Mouse (Mus musculus) spleen, adult 2 months (tissue): ENCODE results near the gene Nek9. TPM values are rescaled to one million over a fixed set of nuclear protein-coding genes. Genes with fewer than 3 reads are reported as not detected.

Experiments used
- DNase-seq, 2 experiments: peaks; one replicate each; pipeline versions ENCODE4 v3.0.0 to v3.0.0-alpha.2; 2012 to 2021; ENCODE audit warnings: low spot score in 2 of 2, low read depth in 1 of 2
- H3K27ac ChIP-seq: fragments of 200-500 bp; 2 replicates; pipeline ENCODE4 v1.5.1; 2012; ENCODE audit warnings: low read length, inconsistent platforms; ENCODE audit not compliant: insufficient read depth
- H3K27me3 ChIP-seq: fragments of 200-500 bp; 2 replicates; pipeline ENCODE4 v1.6.1; 2012; ENCODE audit warnings: mild to moderate bottlenecking, moderate library complexity, low read length, inconsistent platforms; ENCODE audit not compliant: control insufficient read depth, insufficient read depth
- H3K36me3 ChIP-seq: fragments of 200-500 bp; 2 replicates; pipeline ENCODE4 v1.6.1; 2012; ENCODE audit warnings: mild to moderate bottlenecking, low read length, inconsistent platforms; ENCODE audit not compliant: control insufficient read depth, insufficient read depth
- H3K4me1 ChIP-seq: fragments of 200-500 bp; 2 replicates; pipeline ENCODE4 v1.6.1; 2011; ENCODE audit warnings: inconsistent platforms; ENCODE audit not compliant: control insufficient read depth, insufficient read depth, insufficient read length
- H3K4me3 ChIP-seq: fragments of 200-500 bp; 2 replicates; pipeline ENCODE4 v1.5.1; 2011; ENCODE audit warnings: mild to moderate bottlenecking, inconsistent platforms; ENCODE audit not compliant: insufficient read depth, insufficient read length; ENCODE audit errors: extremely low read depth
- CTCF ChIP-seq: fragments of 200-500 bp; IDR thresholded peaks from 2 replicates; pipeline ENCODE4 v1.5.1; 2011; ENCODE audit warnings: mild to moderate bottlenecking, inconsistent platforms; ENCODE audit not compliant: insufficient read depth, insufficient read length, insufficient replicate concordance; ENCODE audit errors: extremely low read depth
- POLR2A ChIP-seq: fragments of 200-500 bp; IDR thresholded peaks from 2 replicates; pipeline ENCODE4 v1.6.1; 2011; ENCODE audit warnings: low read depth, low read length, inconsistent platforms
- WGBS: fragments of 180-500 bp; shearing (Covaris S2); methylation state at CpG from one replicate; pipeline ENCODE4 v1.1.7; 2018; 5-methylcytosine and 5-hydroxymethylcytosine counted together
- polyA plus RNA-seq: library from polyadenylated mRNA; depleted of rRNA; stranded (reverse); fragments of >200 nt; gene quantifications from 2 replicates; pipeline ENCODE4 v1.2.3, GENCODE M21; 2012

Gene Nek9
- polyA plus RNA-seq, 1 experiment = 18.7 TPM

GRCm38 (mm10) chr12:85278919-85279318, 60.2 kb downstream of the Nek9 start:
- Histone ChIP-seq H3K36me3 (peaks cover 1% of the 10 kb centered on the region; the same call in 1 of the 2 replicates), H3K27ac (no peak overlapping the region), H3K27me3 (no peaks in the 10 kb centered on the region), H3K4me1 (peaks cover 2% of the 10 kb centered on the region; the same call in 1 of the 2 replicates), H3K4me3 (no peak overlapping the region)
- no peak for DNase-seq
- 88% methylated on average over 10 of the region's 10 CpGs for WGBS
- TF ChIP-seq POLR2A (no peak), CTCF (no peak)

DNA sequence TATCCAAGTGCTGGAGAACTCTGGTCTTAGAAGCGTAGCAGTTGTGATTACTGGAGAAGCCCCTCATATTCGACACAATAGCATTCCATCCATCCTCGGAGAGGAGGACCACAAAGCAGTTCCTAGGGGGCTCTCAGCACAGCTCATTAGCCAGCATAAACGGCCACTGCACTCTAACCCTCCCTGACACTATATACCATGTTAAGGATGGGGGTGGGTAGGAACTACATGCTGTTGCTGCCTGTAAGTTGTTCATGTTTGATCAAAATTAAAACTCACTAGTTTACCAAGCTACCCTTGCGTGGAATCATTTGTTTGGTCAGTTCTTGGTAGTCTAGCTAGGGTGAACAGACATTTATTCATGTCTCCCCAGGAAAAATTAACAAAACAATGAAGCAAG, 62.9 kb downstream of the Nek9 start:
- Histone ChIP-seq H3K4me1 (peaks cover 2% of the 10 kb centered on the region; the same call in 1 of the 2 replicates), H3K27me3 (no peaks in the 10 kb centered on the region), H3K36me3 (peaks cover 1% of the 10 kb centered on the region; the same call in 1 of the 2 replicates), H3K4me3 (no peak overlapping the region), H3K27ac (no peak overlapping the region)
- DNase-seq = no peak
- 96% methylated on average over 5 of the region's 5 CpGs for WGBS
- TF ChIP-seq POLR2A (no peak), CTCF (no peak)

DNA sequence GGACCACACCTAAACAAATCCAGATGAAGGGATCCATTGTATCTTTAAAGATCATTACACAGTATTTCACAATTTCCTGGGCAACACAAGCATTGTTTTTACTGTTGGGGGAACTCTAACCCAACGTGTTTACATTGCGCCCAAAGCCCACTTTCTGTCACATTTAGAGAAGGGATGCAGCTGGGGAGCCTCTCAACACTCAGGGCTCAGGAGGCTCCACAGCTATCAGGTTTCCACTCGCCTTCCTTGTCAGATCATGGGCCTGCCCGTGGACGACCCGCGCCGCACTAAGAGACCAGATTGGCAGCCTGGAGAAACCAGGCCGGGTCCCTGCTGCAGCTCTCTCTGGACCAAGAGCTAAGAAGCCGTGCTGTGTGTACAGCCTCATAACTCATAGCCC, 65.7 kb downstream of the Nek9 start:
- H3K27ac ChIP-seq = no peak overlapping the region
- H3K27me3 ChIP-seq = no peaks in the 10 kb centered on the region
- no peaks in the 10 kb centered on the region for H3K4me1 ChIP-seq
- WGBS = 89% methylated on average over 10 of the region's 10 CpGs
- no peak overlapping the region for H3K4me3 ChIP-seq
- peaks cover 1% of the 10 kb centered on the region; the same call in 1 of the 2 replicates for H3K36me3 ChIP-seq
- DNase-seq = no peak
- TF ChIP-seq CTCF (no peak), POLR2A (no peak)

DNA sequence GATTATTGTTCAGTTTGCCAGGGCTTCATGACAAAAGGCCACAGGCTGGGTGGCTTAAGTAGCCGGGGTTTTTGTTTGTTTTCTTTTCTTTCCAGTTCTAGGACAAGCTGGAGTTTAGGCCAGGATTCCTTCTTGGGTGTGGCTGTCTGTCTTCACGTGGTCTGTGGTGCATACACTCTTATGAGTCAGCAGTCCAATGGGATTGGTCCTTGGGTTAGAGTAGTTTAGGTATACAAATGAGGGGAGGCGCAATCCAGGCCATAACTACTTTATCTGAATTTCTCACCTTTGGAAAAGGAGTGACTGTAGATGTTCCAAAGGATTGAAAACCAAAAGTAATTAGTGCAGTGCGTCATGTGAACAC, 67.3 kb downstream of the Nek9 start:
- WGBS = 86% methylated on average over 4 of the region's 4 CpGs
- TF ChIP-seq CTCF (no peak), POLR2A (no peak)
- Histone ChIP-seq H3K27me3 (no peaks in the 10 kb centered on the region), H3K36me3 (no peaks in the 10 kb centered on the region; the same call in 1 of the 2 replicates), H3K4me1 (no peaks in the 10 kb centered on the region), H3K27ac (no peak overlapping the region), H3K4me3 (no peak overlapping the region)
- DNase-seq = no peak

DNA sequence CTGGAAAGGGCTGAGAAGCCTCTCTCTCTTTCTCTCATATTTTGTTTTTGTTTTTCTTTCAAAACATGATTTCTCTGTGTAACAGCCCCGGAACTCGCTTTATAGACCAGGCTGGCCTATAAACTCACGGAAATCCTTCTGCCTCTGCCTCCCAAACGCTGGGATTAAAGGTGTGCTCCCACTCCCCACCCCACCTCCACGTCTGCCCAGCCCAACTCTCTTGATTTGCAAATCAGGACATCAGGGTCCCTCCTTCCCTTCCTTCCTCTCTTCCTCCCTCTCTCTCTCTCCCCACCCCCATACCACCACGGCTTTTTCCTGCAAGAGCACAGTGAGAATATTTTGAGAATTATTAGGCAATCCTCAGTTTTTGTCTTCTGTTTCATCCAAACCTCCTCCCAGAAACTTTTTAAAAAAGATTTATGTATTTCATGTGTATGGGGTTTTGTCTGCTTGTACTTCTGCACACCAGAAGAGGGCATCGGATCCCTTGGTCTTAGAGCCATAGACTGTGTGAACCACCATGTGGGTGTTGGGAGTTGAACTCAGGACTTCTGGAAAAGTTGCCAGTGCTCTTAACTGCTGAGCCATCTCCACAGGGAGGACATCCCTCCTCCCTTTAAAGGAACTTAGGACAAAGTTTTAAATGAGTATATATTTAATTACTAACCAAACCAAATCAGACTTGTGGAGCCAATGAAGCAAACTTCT, 67.9 kb downstream of the Nek9 start:
- Histone ChIP-seq H3K4me1 (no peaks in the 10 kb centered on the region), H3K27ac (no peak overlapping the region), H3K4me3 (no peak overlapping the region), H3K27me3 (no peaks in the 10 kb centered on the region), H3K36me3 (no peaks in the 10 kb centered on the region; the same call in 1 of the 2 replicates)
- no peak for DNase-seq
- WGBS = 65% methylated on average over 7 of the region's 7 CpGs
- no peak for TF ChIP-seq CTCF
- no peak for TF ChIP-seq POLR2A

DNA sequence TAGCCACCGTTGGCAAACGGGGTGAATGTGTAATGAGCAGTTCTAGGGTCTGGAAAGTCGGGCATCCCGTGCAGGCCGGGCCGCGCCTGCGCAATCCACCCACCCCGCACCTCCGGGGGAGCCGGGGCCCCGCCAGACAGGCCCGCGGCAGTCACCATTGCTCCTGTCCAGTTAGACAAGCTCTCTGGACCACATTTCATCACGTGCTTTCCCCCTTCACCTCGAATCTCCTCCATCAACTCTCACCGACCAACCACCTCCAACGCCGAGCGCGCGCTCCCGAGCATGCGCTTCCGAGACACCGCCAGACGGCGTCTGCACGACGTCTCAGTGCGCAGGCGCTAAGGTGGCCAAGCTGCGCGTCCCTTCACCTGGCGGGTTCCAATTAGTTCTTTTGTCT, 68.8 kb downstream of the Nek9 start, which contains the start of gene Mlh3:
Gene Mlh3 (minus strand): TSS at position 281 of the 400 bp plus-strand sequence.
- H3K4me1 ChIP-seq = no peaks in the 10 kb centered on the region
- H3K27ac ChIP-seq = peak within 1 kb of the TSS; percentile 84
- peak within 1 kb of the TSS; percentile 99 for H3K4me3 ChIP-seq
- under 1% methylated on average over 35 of the region's 35 CpGs for WGBS
- DNase-seq = peak; percentile 64 to 86
- no peaks in the 10 kb centered on the region; the same call in 1 of the 2 replicates for H3K36me3 ChIP-seq
- H3K27me3 ChIP-seq = no peaks in the 10 kb centered on the region
- peak; percentile 16; the same call in 1 of the 2 replicates for TF ChIP-seq POLR2A
- peak; percentile 28; the same call in 1 of the 2 replicates for TF ChIP-seq CTCF

DNA sequence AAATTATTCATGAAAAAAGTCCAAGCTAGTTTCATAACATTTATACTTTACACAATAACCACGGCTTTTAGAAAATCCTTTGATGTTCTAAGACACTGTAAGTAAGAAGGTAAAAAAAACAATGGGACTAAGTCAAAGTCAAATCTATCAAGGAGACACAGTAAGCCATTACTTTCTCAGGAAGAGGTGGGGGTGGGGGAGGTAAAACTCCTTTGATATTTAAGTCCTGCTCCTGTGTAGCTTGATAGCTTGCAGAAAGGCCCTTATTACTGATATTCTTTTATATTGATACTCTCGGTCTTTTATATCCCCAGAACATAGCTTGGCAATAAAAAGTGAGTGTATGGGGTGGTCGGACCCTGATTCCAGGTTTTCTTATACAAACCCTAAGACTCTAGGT, 69.3 kb downstream of the Nek9 start:
- H3K27me3 ChIP-seq = no peaks in the 10 kb centered on the region
- WGBS = 58% methylated on average over 3 of the region's 3 CpGs

More for the DNA sequence above, 69.3 kb downstream of the Nek9 start:
- Histone ChIP-seq H3K36me3 (no peaks in the 10 kb centered on the region; the same call in 1 of the 2 replicates), H3K27ac (no peak overlapping the region), H3K4me3 (peak overlapping the region; percentile 99; the same call in 1 of the 2 replicates), H3K4me1 (no peaks in the 10 kb centered on the region)
- TF ChIP-seq CTCF (no peak), POLR2A (no peak)
- no peak for DNase-seq
